Mouse (Mus musculus): ENCODE results near the gene Ccl3.

The Ccl3 gene

GRCm38 (mm10) chr11:83619037-83619436, 30.1 kb downstream of the Ccl3 start:
- no peak for DNase-seq

GRCm38 (mm10) chr11:83618238-83618637, 30.9 kb downstream of the Ccl3 start:
- no peak for DNase-seq

- DNase-seq: no peak
Measured at GRCm38 (mm10) chr11:83616586-83616985, 32.6 kb downstream of the Ccl3 start.

- DNase-seq: no peak
Measured at GRCm38 (mm10) chr11:83610900-83611299, 38.3 kb downstream of the Ccl3 start.

GRCm38 (mm10) chr11:83606396-83606795, 42.8 kb downstream of the Ccl3 start:
- no peak for DNase-seq

- no peak for DNase-seq
Measured at GRCm38 (mm10) chr11:83605535-83605934, 43.6 kb downstream of the Ccl3 start.

- DNase-seq: no peak
Measured at GRCm38 (mm10) chr11:83604698-83605097, 44.5 kb downstream of the Ccl3 start.

GRCm38 (mm10) chr11:83603399-83603798, 45.8 kb downstream of the Ccl3 start:
- DNase-seq: no peak

GRCm38 (mm10) chr11:83600576-83600975, 48.6 kb downstream of the Ccl3 start:
- DNase-seq: no peak

- DNase-seq: no peak
Measured at GRCm38 (mm10) chr11:83598991-83599390, 50.2 kb downstream of the Ccl3 start.

GRCm38 (mm10) chr11:83598207-83598837, 50.8 kb downstream of the Ccl3 start:
- no peak for DNase-seq
